Mouse (Mus musculus): Measurements from ENCODE around the gene Dyrk2. TPM values are rescaled to one million over a fixed set of nuclear protein-coding genes. Genes with fewer than 3 reads are reported as not detected.

Dyrk2 gene
- 7.9 and 39.8 TPM in 2 replicates for polyA plus RNA-seq (2012; ENCODE audit: low replicate concordance)

GRCm38 (mm10) chr10:118870201-118870980 lies at the start of gene Dyrk2:
Gene Dyrk2 (minus strand): TSS chr10:118870209.

